Mouse (Mus musculus): ENCODE measurements around the gene Arsk. TPM values are rescaled to one million over a fixed set of nuclear protein-coding genes. Genes with fewer than 3 reads are reported as not detected.

The Arsk gene
- polyA plus RNA-seq (2015; fragmentation: Nextera tagmentation; extraction: Ambion mirVana): 4.1 and 5.3 TPM in 2 replicates

GRCm38 (mm10) chr13:76098493-76099303 is at the start of gene Arsk, which contains the start of gene Ttc37:
Gene Arsk (minus strand): TSS chr13:76098660.
Gene Ttc37 (plus strand): TSS chr13:76098734.

DNA sequence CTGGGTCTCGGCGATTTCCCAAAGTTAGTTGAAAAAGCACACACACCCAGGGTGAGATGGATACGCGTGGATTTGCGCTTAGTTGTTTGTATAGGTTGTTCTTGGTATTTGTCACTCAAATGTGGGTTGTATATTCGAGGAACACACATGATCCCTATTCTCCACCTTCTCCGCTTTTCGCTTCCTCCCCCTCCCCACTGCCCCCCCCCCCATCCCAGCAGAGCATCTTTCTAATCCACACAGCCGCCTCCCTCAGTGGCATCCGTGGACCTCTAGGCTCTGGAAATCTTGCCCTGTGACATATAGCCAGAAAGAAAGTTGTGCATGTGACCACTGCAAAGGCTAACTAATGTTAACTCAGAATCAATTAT is 41.6 kb downstream of the Arsk start, which contains the start of gene Gpr150:
TSS of gene Gpr150 (minus strand) at position 101 of the 371 bp plus-strand sequence.

DNA sequence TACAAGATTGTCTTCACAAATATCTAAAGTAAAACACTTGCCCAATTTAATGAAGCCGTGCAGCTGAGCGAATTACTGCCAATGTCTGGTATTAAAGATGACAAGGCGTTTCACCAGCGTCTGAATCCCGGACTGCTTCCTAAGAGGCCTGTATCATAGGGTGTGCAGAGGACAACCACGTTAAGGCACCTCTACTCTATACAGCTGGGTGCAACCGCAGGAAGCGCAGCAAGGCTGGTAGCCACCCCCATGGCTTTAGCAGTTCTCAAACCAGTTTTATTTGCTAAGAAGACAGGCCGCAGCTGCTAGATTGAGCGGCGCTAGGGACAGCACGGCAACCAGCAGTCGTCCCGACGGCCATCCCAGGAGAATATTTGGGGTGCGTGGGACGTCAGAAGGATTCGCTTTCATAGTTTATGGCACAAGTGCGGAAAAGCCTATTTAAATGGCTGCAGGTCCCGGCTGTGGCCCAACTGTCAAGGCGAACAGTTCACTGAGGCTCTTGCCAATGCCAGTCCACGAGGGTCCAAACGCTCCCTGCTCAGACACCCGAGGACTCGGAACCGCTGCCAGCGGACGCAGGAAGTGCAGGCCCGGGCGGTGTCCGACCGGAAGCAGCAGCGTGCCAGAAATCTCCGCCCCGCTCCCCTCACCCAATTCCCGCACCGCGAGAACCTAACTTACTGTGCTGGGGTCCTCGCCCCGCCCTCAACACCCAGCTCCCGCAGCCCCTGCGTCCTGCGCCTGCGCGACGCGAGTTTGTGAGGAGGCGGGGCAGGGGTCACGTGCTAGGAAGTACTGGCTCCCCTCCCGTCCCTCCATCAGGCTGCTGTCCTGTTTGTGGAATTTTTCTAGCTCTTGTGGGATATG is 80.3 kb downstream of the Arsk start, which contains the start of gene Rfesd:
TSS of gene Rfesd (minus strand) at position 746 of the 870 bp plus-strand sequence.

Other genes with a start within 250 kb of the Arsk start
- gene Rhobtb3, start 154.7 kb downstream of the Arsk start, polyA plus RNA-seq (2015; fragmentation: Nextera tagmentation; extraction: Ambion mirVana): 7.0 and 7.9 TPM in 2 replicates
- 0.36 and 0.43 TPM in 2 replicates for gene Spata9, start 131.5 kb downstream of the Arsk start, polyA plus RNA-seq (2015; fragmentation: Nextera tagmentation; extraction: Ambion mirVana)
- 91.8 and 115 TPM in 2 replicates for gene Rfesd, start 79.9 kb downstream of the Arsk start, polyA plus RNA-seq (2015; fragmentation: Nextera tagmentation; extraction: Ambion mirVana)
- gene Gpr150, start 41.7 kb downstream of the Arsk start, polyA plus RNA-seq (2015; fragmentation: Nextera tagmentation; extraction: Ambion mirVana): 0.95 and 1.6 TPM in 2 replicates
- gene Ttc37, start 74 bp upstream of the Arsk start, polyA plus RNA-seq (2015; fragmentation: Nextera tagmentation; extraction: Ambion mirVana): 6.0 and 6.7 TPM in 2 replicates
- gene Fam81b, start 206.4 kb upstream of the Arsk start, polyA plus RNA-seq (2015; fragmentation: Nextera tagmentation; extraction: Ambion mirVana): not detected in 2 replicates